Mouse (Mus musculus) myocyte (in vitro differentiated cells): ENCODE results near the gene Gm13283.
"Not testable (repeated sequence)": the region's sequence is repeated elsewhere in the genome, so short reads cannot be mapped to it uniquely, and the experiment has no call there.

Experiments used
- E2F4 ChIP-seq: IDR thresholded peaks from one replicate; pipeline ENCODE4 v1.6.1; 2011; ENCODE audit warnings: mild to moderate bottlenecking, control low read depth, moderate library complexity; ENCODE audit not compliant: insufficient read depth
- POLR2A ChIP-seq: IDR thresholded peaks from one replicate; pipeline ENCODE4 v1.6.1; 2011; ENCODE audit warnings: low read depth, mild to moderate bottlenecking, control low read depth, moderate library complexity; ENCODE audit not compliant: insufficient read length
- POLR2AphosphoS2 ChIP-seq: IDR thresholded peaks from one replicate; pipeline ENCODE4 v1.6.1; 2011; ENCODE audit warnings: low read depth, control low read depth; ENCODE audit not compliant: insufficient read length
- REST ChIP-seq: IDR thresholded peaks from one replicate; pipeline ENCODE4 v1.6.1; 2011; ENCODE audit warnings: mild to moderate bottlenecking, control low read depth, moderate library complexity; ENCODE audit not compliant: insufficient read depth, insufficient read length
- SRF ChIP-seq: IDR thresholded peaks from one replicate; pipeline ENCODE4 v1.6.1; 2011; ENCODE audit warnings: low read depth; ENCODE audit not compliant: control insufficient read depth, insufficient read length
- TCF12 ChIP-seq: IDR thresholded peaks from one replicate; pipeline ENCODE4 v1.6.1; 2011; ENCODE audit warnings: mild to moderate bottlenecking, control low read depth; ENCODE audit not compliant: poor library complexity, insufficient read depth, severe bottlenecking
- TCF3 ChIP-seq: IDR thresholded peaks from one replicate; pipeline ENCODE4 v1.6.1; 2011; ENCODE audit warnings: low read depth, control low read depth; ENCODE audit not compliant: insufficient read length
- USF1 ChIP-seq: IDR thresholded peaks from one replicate; pipeline ENCODE4 v1.6.1; 2011; ENCODE audit warnings: low read depth, mild to moderate bottlenecking, control low read depth, moderate library complexity

DNA sequence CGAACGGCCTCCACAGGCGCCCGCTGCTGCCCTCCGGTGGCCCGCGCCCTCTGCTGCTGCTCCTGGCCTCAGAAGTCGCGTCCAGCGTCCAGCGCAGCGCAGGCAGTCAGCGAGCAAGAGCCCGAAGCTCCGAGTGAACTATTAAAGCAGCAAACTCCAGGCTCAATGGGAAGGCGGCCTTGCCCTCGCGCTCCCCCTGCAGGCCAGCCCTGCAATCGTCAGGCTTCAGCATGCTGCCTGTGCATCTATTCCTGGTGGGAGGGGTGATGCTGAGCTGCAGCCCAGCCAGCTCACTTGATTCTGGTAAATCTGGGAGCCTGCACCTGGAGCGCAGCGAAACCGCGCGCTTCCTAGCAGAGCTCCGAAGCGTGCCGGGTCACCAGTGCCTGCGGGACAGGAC lies 28.5 kb downstream of the Gm13283 start, which contains the start of gene Gm13277:
- TF ChIP-seq USF1, SRF, TCF3, TCF12, POLR2A, REST, POLR2AphosphoS2, E2F4: not testable (repeated sequence)
